Mouse (Mus musculus) heart, embryonic 16.5 days (tissue): ENCODE results near the gene Shroom3. TPM values are rescaled to one million over a fixed set of nuclear protein-coding genes. Genes with fewer than 3 reads are reported as not detected.
A peak's percentile ranks its signal among the peaks of the same experiment; 100 is the strongest.

Source experiments
- ATAC-seq: fragments of 200-750 bp; cut with Nextera tagmentation; replicated peaks from 2 replicates; pipeline ENCODE4 v1.8.0; 2017; ENCODE audit warnings: moderate number of reproducible peaks; ENCODE audit not compliant: insufficient read depth, low FRiP score; ENCODE audit errors: extremely low read depth
- H3K27ac ChIP-seq: fragments of 300-500 bp; sonication (generic); 2 replicates; pipeline ENCODE4 v1.5.1; 2014; ENCODE audit warnings: mild to moderate bottlenecking, low read length, control low read depth, moderate library complexity
- H3K27me3 ChIP-seq: fragments of 300-500 bp; sonication (generic); 2 replicates; pipeline ENCODE4 v1.6.1; 2014; ENCODE audit warnings: low read length, mixed read lengths; ENCODE audit not compliant: control insufficient read depth, insufficient read depth
- H3K36me3 ChIP-seq: fragments of 300-500 bp; sonication (generic); 2 replicates; pipeline ENCODE4 v1.6.1; 2014; ENCODE audit not compliant: control insufficient read depth, insufficient read depth
- H3K4me1 ChIP-seq: fragments of 300-500 bp; sonication (generic); 2 replicates; pipeline ENCODE4 v1.6.1; 2014; ENCODE audit warnings: low read length, mixed read lengths; ENCODE audit not compliant: control insufficient read depth, insufficient read depth
- H3K4me2 ChIP-seq: fragments of 300-500 bp; sonication (generic); 2 replicates; pipeline ENCODE4 v1.6.1; 2014; ENCODE audit warnings: low read depth, mild to moderate bottlenecking, control low read depth, low read length
- H3K4me3 ChIP-seq: fragments of 300-500 bp; sonication (generic); 2 replicates; pipeline ENCODE4 v1.5.1; 2014; ENCODE audit warnings: mild to moderate bottlenecking, control low read depth, low read length
- H3K9ac ChIP-seq: fragments of 300-500 bp; sonication (generic); 2 replicates; pipeline ENCODE4 v1.6.1; 2014; ENCODE audit warnings: low read length, control low read depth
- H3K9me3 ChIP-seq: fragments of 300-500 bp; sonication (generic); replicated peaks from 2 replicates; pipeline ENCODE4 v1.6.1; 2016; ENCODE audit warnings: low read length; ENCODE audit not compliant: control insufficient read depth
- WGBS: fragments of 180-500 bp; shearing (Covaris S2); extraction: QIAGEN DNeasy Blood & Tissue Kit; methylation state at CpG from one replicate; pipeline ENCODE4 v1.1.7; 2014; 5-methylcytosine and 5-hydroxymethylcytosine counted together
- polyA plus RNA-seq: library from polyadenylated mRNA; unstranded; fragments of >200 nt; fragmentation: Nextera tagmentation; extraction: Ambion mirVana; gene quantifications from 2 replicates; pipeline ENCODE4 v1.2.1, GENCODE M21; 2015

The Shroom3 gene
- polyA plus RNA-seq, 1 experiment from 2014 or later, result 11.7 TPM

GRCm38 (mm10) chr5:92872991-92873390 lies 189.8 kb downstream of the Shroom3 start:
- Histone ChIP-seq H3K36me3 (no peaks in the 10 kb centered on the region), H3K4me1 (no peaks in the 10 kb centered on the region; the same call in 1 of the 2 replicates), H3K4me3 (no peak overlapping the region), H3K9me3 (peaks cover 4% of the 10 kb centered on the region), H3K27ac (no peak overlapping the region), H3K9ac (no peak overlapping the region), H3K4me2 (no peak overlapping the region), H3K27me3 (no peaks in the 10 kb centered on the region)
- ATAC-seq, result no peak
- 68% methylated on average over 2 of the region's 2 CpGs for WGBS

GRCm38 (mm10) chr5:92873518-92873917 lies 190.3 kb downstream of the Shroom3 start:
- ATAC-seq, result no peak
- H3K9me3 ChIP-seq, result peaks cover 4% of the 10 kb centered on the region
- no peak overlapping the region for H3K27ac ChIP-seq
- H3K9ac ChIP-seq, result no peak overlapping the region
- H3K4me3 ChIP-seq, result no peak overlapping the region
- no peaks in the 10 kb centered on the region for H3K27me3 ChIP-seq
- no peaks in the 10 kb centered on the region for H3K36me3 ChIP-seq
- H3K4me1 ChIP-seq, result no peaks in the 10 kb centered on the region
- H3K4me2 ChIP-seq, result no peak overlapping the region

GRCm38 (mm10) chr5:92875836-92876235 lies 192.6 kb downstream of the Shroom3 start:
- H3K27me3 ChIP-seq, result no peaks in the 10 kb centered on the region
- no peaks in the 10 kb centered on the region for H3K9me3 ChIP-seq
- H3K4me2 ChIP-seq, result no peak overlapping the region
- H3K4me3 ChIP-seq, result no peak overlapping the region
- no peak overlapping the region for H3K9ac ChIP-seq
- no peaks in the 10 kb centered on the region for H3K4me1 ChIP-seq
- no peak for ATAC-seq
- H3K27ac ChIP-seq, result no peak overlapping the region
- no peaks in the 10 kb centered on the region for H3K36me3 ChIP-seq
- 94% methylated on average over 10 of the region's 10 CpGs for WGBS

- 79% methylated on average over 3 of the region's 3 CpGs for WGBS
- H3K4me2 ChIP-seq, result no peak overlapping the region
- no peak for ATAC-seq
- no peak overlapping the region for H3K4me3 ChIP-seq
- H3K4me1 ChIP-seq, result no peaks in the 10 kb centered on the region
- no peaks in the 10 kb centered on the region for H3K27me3 ChIP-seq
- H3K9me3 ChIP-seq, result no peaks in the 10 kb centered on the region
- H3K9ac ChIP-seq, result no peak overlapping the region
- H3K27ac ChIP-seq, result no peak overlapping the region
- H3K36me3 ChIP-seq, result no peaks in the 10 kb centered on the region
Measured at GRCm38 (mm10) chr5:92877104-92877503, 193.9 kb downstream of the Shroom3 start.

GRCm38 (mm10) chr5:92880393-92880792 lies 197.2 kb downstream of the Shroom3 start:
- H3K27ac ChIP-seq, result no peak overlapping the region
- no peak overlapping the region for H3K9ac ChIP-seq
- no peak overlapping the region for H3K4me3 ChIP-seq
- no peaks in the 10 kb centered on the region for H3K4me1 ChIP-seq
- WGBS, result 71% methylated on average over 2 of the region's 2 CpGs
- H3K9me3 ChIP-seq, result no peaks in the 10 kb centered on the region
- H3K27me3 ChIP-seq, result no peaks in the 10 kb centered on the region
- ATAC-seq, result no peak
- no peak overlapping the region for H3K4me2 ChIP-seq
- no peaks in the 10 kb centered on the region for H3K36me3 ChIP-seq

GRCm38 (mm10) chr5:92880893-92881292 lies 197.7 kb downstream of the Shroom3 start:
- Histone ChIP-seq H3K27ac (no peak overlapping the region), H3K9me3 (no peaks in the 10 kb centered on the region), H3K36me3 (no peaks in the 10 kb centered on the region), H3K4me2 (no peak overlapping the region), H3K27me3 (no peaks in the 10 kb centered on the region), H3K4me1 (peaks cover 3% of the 10 kb centered on the region), H3K9ac (no peak overlapping the region), H3K4me3 (no peak overlapping the region)
- 27% methylated on average over 4 of the region's 4 CpGs for WGBS
- peak; percentile 23; the same call in 1 of the 2 replicates for ATAC-seq

GRCm38 (mm10) chr5:92886141-92886540 lies 202.9 kb downstream of the Shroom3 start:
- Histone ChIP-seq H3K4me2 (peak overlapping the region; percentile 6; the same call in 1 of the 2 replicates), H3K27ac (peak overlapping the region; percentile 83), H3K4me1 (peaks cover 49% of the 10 kb centered on the region), H3K9ac (no peak overlapping the region), H3K36me3 (no peaks in the 10 kb centered on the region), H3K9me3 (no peaks in the 10 kb centered on the region), H3K27me3 (no peaks in the 10 kb centered on the region), H3K4me3 (no peak overlapping the region)
- ATAC-seq, result peak; percentile 15; the same call in 1 of the 2 replicates
- WGBS, result 37% methylated on average over 4 of the region's 4 CpGs

- no peak overlapping the region for H3K4me3 ChIP-seq
- no peaks in the 10 kb centered on the region for H3K9me3 ChIP-seq
- 0 out of 2 replicates have a peak overlapping the region, but pooled peaks have one; percentile 42 for H3K9ac ChIP-seq
- H3K4me1 ChIP-seq, result peaks cover 54% of the 10 kb centered on the region
- no peaks in the 10 kb centered on the region for H3K36me3 ChIP-seq
- H3K27ac ChIP-seq, result peak overlapping the region; percentile 89
- H3K4me2 ChIP-seq, result no peak overlapping the region
- H3K27me3 ChIP-seq, result no peaks in the 10 kb centered on the region
- 32% methylated on average over 3 of the region's 3 CpGs for WGBS
- ATAC-seq, result no peak
Measured at GRCm38 (mm10) chr5:92887501-92887900, 204.3 kb downstream of the Shroom3 start.

GRCm38 (mm10) chr5:92888628-92889241 lies 205.5 kb downstream of the Shroom3 start:
- ATAC-seq, result no peak
- 23% methylated on average over 8 of the region's 8 CpGs for WGBS
- peak overlapping the region; percentile 89 for H3K27ac ChIP-seq
- H3K9ac ChIP-seq, result peak overlapping the region; percentile 29; the same call in 1 of the 2 replicates
- no peak overlapping the region for H3K4me3 ChIP-seq
- no peak overlapping the region for H3K4me2 ChIP-seq
- no peaks in the 10 kb centered on the region for H3K27me3 ChIP-seq
- H3K36me3 ChIP-seq, result no peaks in the 10 kb centered on the region
- peaks cover 63% of the 10 kb centered on the region for H3K4me1 ChIP-seq
- no peaks in the 10 kb centered on the region for H3K9me3 ChIP-seq
